Mouse (Mus musculus): ENCODE results near the gene Faap100.

DNA sequence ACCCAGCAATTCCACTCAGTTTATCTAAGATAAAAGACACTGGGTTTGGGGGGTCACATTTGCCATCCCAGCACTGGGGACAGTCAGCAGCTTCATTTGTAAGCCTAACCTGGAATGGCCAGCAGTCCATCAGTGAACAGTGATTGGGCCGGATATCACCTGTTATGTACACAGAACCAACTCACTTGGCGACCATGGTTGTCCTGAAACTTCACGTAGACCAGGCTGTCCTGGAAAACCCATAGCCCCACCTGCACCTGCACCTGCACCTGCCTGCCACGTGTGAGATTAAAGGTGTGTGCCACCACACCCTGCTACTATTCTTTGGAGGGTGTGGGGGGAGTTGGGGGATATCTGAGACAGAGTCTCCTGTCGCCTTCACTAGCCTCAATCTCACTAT, 59.3 kb downstream of the Faap100 start:
- TF ChIP-seq EP300 (optimal IDR thresholded peaks at IDR 0.05) = no peak
- TF ChIP-seq CTCF (IDR thresholded peaks at IDR 0.05; ENCODE audit: low read depth) = no peak

Measured in stomach, postnatal 0 days (tissue).